Mouse (Mus musculus) mouse embryonic stem cell (cell line): ENCODE measurements around the gene Dnal1.

Source experiments
- in situ Hi-C, 2 experiments: fragments of 300-500 bp; cut with MboI; formaldehyde crosslinking; loops; 1 replicate in 1 of 2; 3 replicates in 1 of 2; pipeline ENCODE4 v1.14.3; 2019 to 2020; ENCODE audit warnings: low sequenced_read_pairs in 2 of 2, low pct_unique_long_range_greater_than_20kb in 1 of 2, mixed read lengths in 1 of 2; ENCODE audit not compliant: unreplicated experiment in 1 of 2

Gene Dnal1

DNA sequence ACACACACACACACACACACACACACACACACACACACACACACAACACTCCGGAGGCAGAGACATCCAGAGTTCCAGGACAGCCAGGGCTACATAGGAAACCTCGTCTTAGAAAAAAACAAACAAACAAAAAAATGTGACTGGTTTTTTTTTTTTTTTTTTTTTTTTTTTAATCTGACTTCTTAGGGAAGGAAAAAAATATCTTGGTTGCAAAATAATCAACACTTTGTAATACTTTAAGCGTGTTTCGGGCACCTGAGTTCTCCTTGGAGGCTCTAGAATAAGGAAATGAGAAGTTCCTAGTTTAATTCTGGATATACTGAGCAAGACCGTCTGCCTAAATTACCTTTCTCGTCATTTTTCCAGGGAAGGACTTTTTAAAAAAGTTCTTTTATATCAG, 490 bp upstream of the Dnal1 start:
- in situ Hi-C loops: no loop called here

DNA sequence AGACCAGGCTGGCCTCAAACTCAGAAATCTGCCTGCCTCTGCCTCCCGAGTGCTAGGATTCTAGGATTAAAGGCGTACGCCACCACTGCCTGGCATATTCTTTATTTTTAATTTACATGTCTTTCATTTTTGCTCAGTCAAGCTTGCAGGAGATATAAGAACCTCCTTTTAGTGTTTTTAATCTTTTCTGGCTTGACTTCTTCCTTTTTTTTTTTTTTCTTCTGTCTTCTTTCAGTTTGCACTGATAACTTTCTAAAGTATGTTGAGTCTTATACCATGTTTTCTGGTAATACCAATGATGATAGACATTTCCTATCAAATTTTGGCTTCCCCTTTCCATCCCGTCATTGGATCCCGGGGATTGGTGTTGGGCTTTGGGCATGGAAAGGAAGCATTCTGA, 5.4 kb downstream of the Dnal1 start:
- in situ Hi-C loops: no loop called here

GRCm38 (mm10) chr12:84125892-84126291, 11.7 kb downstream of the Dnal1 start:
- in situ Hi-C loops: no loop called here

DNA sequence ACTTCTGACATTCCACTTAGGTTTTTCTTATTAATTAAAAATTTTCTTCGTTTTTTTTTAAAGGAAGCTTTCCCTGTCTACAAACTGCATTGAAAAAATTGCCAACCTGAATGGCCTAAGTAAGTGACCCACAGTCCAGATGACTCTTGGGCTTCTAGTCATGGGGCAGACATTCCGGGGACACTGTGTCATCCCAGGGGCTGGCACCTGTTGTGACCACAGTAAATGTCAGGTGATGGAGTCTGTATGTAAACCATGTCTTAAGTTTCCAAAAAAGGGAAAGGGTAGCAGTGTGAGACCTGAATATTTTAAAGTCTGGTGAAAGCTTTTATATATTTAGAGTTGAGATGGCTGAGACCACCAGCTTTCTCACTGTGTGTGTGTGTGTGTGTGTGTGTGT, 12.7 kb downstream of the Dnal1 start:
- in situ Hi-C loops: no loop called here

GRCm38 (mm10) chr12:84128576-84128975, 14.4 kb downstream of the Dnal1 start:
- in situ Hi-C loops: no loop called here

- in situ Hi-C loops: no loop called here
Measured at GRCm38 (mm10) chr12:84129931-84130330, 15.8 kb downstream of the Dnal1 start.

GRCm38 (mm10) chr12:84132265-84132664, 18.1 kb downstream of the Dnal1 start:
- in situ Hi-C loops: no loop called here

- in situ Hi-C loops: no loop called here
Measured at GRCm38 (mm10) chr12:84137131-84137530, 23.0 kb downstream of the Dnal1 start.

DNA sequence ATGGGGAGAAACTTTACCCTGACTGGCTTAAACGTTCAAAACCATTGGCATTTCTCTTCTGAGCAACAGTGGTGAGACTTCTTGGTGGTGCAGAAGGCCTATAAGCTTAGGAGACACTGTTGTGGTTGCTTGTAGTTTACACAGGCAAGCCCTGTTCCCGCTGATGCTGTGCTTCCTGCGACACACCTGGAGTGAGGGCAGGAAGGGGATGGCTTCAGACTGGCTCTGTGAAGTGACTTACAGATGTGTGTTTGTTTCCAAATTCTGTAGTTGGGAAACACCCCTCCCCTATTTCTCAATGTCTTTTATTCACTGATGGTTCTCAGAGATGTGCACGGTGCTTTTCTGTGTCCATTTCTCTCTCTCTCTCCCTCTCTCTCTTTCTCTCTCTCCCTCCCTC, 26.0 kb downstream of the Dnal1 start:
- in situ Hi-C loops: no loop called here

DNA sequence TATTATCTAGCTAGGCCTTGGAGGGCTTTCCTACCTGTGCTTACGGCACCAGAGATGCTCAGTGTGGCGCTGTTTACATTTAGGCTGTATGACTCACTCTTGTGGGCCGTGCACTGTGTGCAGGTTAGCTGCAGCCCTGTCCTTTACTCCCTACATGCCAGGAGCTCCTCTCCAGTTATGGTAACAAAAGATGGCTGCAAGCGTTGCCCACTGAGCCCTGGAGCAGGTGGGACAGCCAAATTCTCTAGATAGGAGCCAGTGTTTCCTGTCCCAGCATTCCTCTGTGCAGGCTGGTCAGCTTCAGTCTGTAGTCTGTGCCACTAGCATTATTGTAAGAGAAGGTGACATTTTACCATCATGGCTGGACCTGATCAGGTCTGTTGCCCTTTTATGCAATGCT, 27.1 kb downstream of the Dnal1 start:
- in situ Hi-C loops: no loop called here

GRCm38 (mm10) chr12:84142281-84143050, 28.3 kb downstream of the Dnal1 start:
- in situ Hi-C loops: no loop called here

DNA sequence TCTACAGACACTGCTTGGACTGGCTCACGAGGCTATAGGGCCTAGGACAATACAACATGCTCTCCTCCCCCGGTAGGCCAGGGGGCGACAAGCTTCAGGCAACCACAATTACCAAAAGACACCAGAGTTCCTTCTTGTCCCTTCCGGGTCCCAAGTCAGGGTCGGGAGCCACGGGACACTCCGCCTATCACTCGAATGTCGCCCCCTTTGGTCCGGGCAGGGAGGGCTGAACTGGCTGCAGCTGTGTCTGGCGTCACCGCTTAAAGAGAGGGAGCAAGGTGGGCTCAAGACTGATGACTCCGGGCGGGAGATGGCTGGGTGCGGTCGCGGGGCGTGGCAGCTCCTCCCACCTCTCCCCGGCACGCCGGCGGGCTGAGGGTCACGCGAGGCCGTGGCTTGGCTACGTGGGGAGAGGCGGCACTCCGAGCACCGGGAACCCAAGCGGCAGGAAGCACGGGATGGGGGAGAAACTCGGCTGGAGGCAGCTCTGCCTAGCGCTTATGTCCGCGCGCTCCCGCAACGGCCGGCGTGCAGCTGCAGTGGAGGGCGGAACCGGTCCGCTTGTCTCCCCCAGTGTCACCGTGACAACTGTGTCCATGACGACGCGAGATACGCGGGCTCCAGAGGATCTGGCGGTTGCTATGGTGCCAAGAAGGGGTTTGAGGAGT, 33.9 kb downstream of the Dnal1 start, which contains the start of gene Pnma1:
Gene Pnma1 (minus strand): TSS at position 536 of the 668 bp plus-strand sequence.
- in situ Hi-C loops: no loop called here

- in situ Hi-C loops: no loop called here
Measured at GRCm38 (mm10) chr12:84148622-84149012, 34.5 kb downstream of the Dnal1 start.

- in situ Hi-C loops: loop anchor here in 1 of 2 experiments (10.0 kb wide), 1 partner anchor 125 kb away; no protein-coding TSS in a partner anchor
Measured at GRCm38 (mm10) chr12:84149971-84150370, 35.8 kb downstream of the Dnal1 start.

DNA sequence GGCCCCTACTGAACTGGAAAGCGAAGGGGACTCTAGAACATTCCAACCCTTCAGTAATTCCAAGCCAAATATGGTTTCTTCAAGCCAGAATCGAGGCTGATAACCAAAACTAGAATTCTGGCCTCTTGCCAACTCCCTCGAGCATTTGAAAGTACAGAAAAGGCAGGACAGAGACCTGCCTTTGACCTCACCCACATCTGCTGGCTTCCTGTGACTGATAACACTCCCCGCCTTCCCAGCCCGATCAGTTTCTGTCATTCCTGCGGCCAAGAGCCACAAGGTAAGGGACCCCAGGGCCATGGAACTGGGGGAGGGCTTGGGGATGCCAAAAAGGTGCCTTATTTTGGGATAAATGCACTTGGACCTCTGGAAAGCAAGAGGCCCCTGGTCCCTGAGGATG, 36.8 kb downstream of the Dnal1 start:
- in situ Hi-C loops: loop anchor here in 1 of 2 experiments (10.0 kb wide), 1 partner anchor 124 kb away; no protein-coding TSS in a partner anchor

GRCm38 (mm10) chr12:84151911-84152310, 37.7 kb downstream of the Dnal1 start:
- in situ Hi-C loops: loop anchor here in 1 of 2 experiments (10.0 kb wide), 1 partner anchor 123 kb away; no protein-coding TSS in a partner anchor

GRCm38 (mm10) chr12:84152352-84153190, 38.4 kb downstream of the Dnal1 start:
- in situ Hi-C loops: loop anchor here in 1 of 2 experiments (10.0 kb wide), 1 partner anchor 122 kb away; no protein-coding TSS in a partner anchor

- in situ Hi-C loops: loop anchor here in 1 of 2 experiments (10.0 kb wide), 1 partner anchor 121 kb away; no protein-coding TSS in a partner anchor
Measured at GRCm38 (mm10) chr12:84153414-84153813, 39.2 kb downstream of the Dnal1 start.
